Mouse (Mus musculus) heart, embryonic 14.5 days (tissue): ENCODE data around the gene Phactr1. TPM values are rescaled to one million over a fixed set of nuclear protein-coding genes. Genes with fewer than 3 reads are reported as not detected.

Experiments
- ATAC-seq: fragments of 200-750 bp; cut with Nextera tagmentation; 2 replicates; pipeline ENCODE4 v1.8.0; 2017; ENCODE audit warnings: low read depth, moderate TSS enrichment; ENCODE audit not compliant: insufficient number of reproducible peaks, insufficient read depth, low FRiP score
- H3K27ac ChIP-seq, 2 experiments: fragments of 200-500 bp in 1 of 2; fragments of 300-500 bp in 1 of 2; sonication (generic) in 1 of 2; replicated peaks in 1 of 2; 2 replicates each; pipeline ENCODE4 v1.5.1; 2012 to 2014; ENCODE audit warnings: low read depth in 2 of 2, low read length in 2 of 2, control low read depth in 1 of 2, mild to moderate bottlenecking in 1 of 2, mixed read lengths in 1 of 2; ENCODE audit not compliant: control insufficient read depth in 1 of 2, insufficient read depth in 1 of 2
- H3K27me3 ChIP-seq: fragments of 300-500 bp; sonication (generic); 2 replicates; pipeline ENCODE4 v1.6.1; 2014; ENCODE audit warnings: mild to moderate bottlenecking, low read length, control low read depth; ENCODE audit not compliant: control insufficient read depth, insufficient read depth
- H3K36me3 ChIP-seq: fragments of 300-500 bp; sonication (generic); 2 replicates; pipeline ENCODE4 v1.6.1; 2014; ENCODE audit warnings: mild to moderate bottlenecking, control low read depth, low read length, mixed read lengths; ENCODE audit not compliant: control insufficient read depth, insufficient read depth
- H3K4me1 ChIP-seq, 2 experiments: fragments of 200-500 bp in 1 of 2; fragments of 300-500 bp in 1 of 2; sonication (generic) in 1 of 2; 2 replicates each; pipeline ENCODE4 v1.6.1; 2012 to 2014; ENCODE audit warnings: low read length in 2 of 2, control low read depth in 1 of 2, mixed read lengths in 1 of 2; ENCODE audit not compliant: control insufficient read depth in 2 of 2, insufficient read depth in 2 of 2
- H3K4me2 ChIP-seq: fragments of 300-500 bp; sonication (generic); 2 replicates; pipeline ENCODE4 v1.6.1; 2014; ENCODE audit warnings: mild to moderate bottlenecking, low read length
- H3K4me3 ChIP-seq, 2 experiments: fragments of 200-500 bp in 1 of 2; fragments of 300-500 bp in 1 of 2; sonication (generic) in 1 of 2; 2 replicates each; pipeline ENCODE4 v1.5.1; 2012 to 2014; ENCODE audit warnings: low read length in 2 of 2, mild to moderate bottlenecking in 2 of 2, control low read depth in 1 of 2, low read depth in 1 of 2, moderate library complexity in 1 of 2; ENCODE audit not compliant: control insufficient read depth in 1 of 2, insufficient read depth in 1 of 2
- H3K9ac ChIP-seq: fragments of 300-500 bp; sonication (generic); 2 replicates; pipeline ENCODE4 v1.6.1; 2014; ENCODE audit warnings: mild to moderate bottlenecking, low read length
- H3K9me3 ChIP-seq: fragments of 300-500 bp; sonication (generic); 2 replicates; pipeline ENCODE4 v1.6.1; 2016; ENCODE audit warnings: low read length, control low read depth; ENCODE audit not compliant: control insufficient read depth
- WGBS: fragments of 180-500 bp; shearing (Covaris S2); extraction: QIAGEN DNeasy Blood & Tissue Kit; methylation state at CpG from one replicate; pipeline ENCODE4 v1.1.7; 2014; 5-methylcytosine and 5-hydroxymethylcytosine counted together
- polyA plus RNA-seq: library from polyadenylated mRNA; unstranded; fragments of >200 nt; fragmentation: Nextera tagmentation; extraction: Ambion mirVana; gene quantifications from 2 replicates; pipeline ENCODE4 v1.2.1, GENCODE M21; 2014

Phactr1 gene
- polyA plus RNA-seq, 1 experiment from 2014 or later, result 8.9 TPM

DNA sequence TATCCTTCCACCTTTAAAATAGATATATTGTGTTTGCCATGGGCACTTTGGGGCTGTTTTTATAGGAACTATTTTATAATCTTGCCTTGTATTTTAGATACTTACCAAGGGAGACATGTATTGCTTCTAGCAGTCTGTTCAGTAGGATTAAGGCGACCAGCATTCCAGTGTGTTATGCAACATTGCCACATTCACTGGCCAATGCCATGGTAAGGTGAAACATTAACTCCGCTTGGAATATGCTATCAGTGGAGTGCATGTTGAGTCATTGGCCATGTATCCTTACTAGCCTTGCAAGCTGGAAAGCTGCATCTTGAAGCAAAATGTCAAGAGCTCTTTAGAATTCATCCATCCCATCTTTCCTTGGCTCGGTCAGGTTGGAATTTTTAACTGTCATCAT, 43.6 kb downstream of the Phactr1 start:
- H3K4me3 ChIP-seq, result no peak overlapping the region
- no peak for ATAC-seq
- H3K27ac ChIP-seq, result no peak overlapping the region
- H3K4me2 ChIP-seq, result no peak overlapping the region
- no peak overlapping the region for H3K9ac ChIP-seq
- no peaks in the 10 kb centered on the region for H3K9me3 ChIP-seq
- WGBS, result 82% methylated on average over 3 of the region's 3 CpGs
- no peaks in the 10 kb centered on the region for H3K27me3 ChIP-seq
- H3K36me3 ChIP-seq, result no peaks in the 10 kb centered on the region
- no peaks in the 10 kb centered on the region for H3K4me1 ChIP-seq

- WGBS, result 56% methylated on average over 7 of the region's 7 CpGs
- H3K36me3 ChIP-seq, result no peaks in the 10 kb centered on the region
- H3K4me3 ChIP-seq, result no peak overlapping the region
- H3K9me3 ChIP-seq, result no peaks in the 10 kb centered on the region
- no peak for ATAC-seq
- no peak overlapping the region for H3K9ac ChIP-seq
- no peaks in the 10 kb centered on the region for H3K4me1 ChIP-seq
- no peaks in the 10 kb centered on the region for H3K27me3 ChIP-seq
- H3K4me2 ChIP-seq, result no peak overlapping the region
- H3K27ac ChIP-seq, result no peak overlapping the region
These were observed 45.3 kb downstream of the Phactr1 start for GRCm38 (mm10) chr13:42725709-42726231.

DNA sequence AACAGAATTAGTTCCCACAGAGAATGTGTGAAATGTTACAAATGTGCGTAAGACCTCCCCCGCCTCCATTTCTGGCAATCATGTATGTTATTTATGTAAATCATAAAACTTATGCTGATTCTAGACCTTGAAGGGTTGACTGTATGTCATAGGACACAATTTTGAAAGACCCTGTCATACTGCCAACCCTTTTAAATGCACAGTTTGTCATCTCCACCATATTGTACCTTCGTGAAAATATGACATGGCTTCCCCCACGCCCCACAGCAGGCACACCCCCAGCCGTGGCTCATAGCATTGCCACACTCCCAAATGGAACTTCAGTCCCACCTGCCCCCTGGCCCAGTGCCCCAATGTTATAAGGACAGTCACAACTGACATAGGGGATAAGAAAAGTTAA, 57.1 kb downstream of the Phactr1 start:
- Histone ChIP-seq H3K4me2 (no peak overlapping the region), H3K27me3 (no peaks in the 10 kb centered on the region), H3K4me3 (no peak overlapping the region), H3K4me1 (no peaks in the 10 kb centered on the region), H3K27ac (no peak overlapping the region), H3K36me3 (no peaks in the 10 kb centered on the region), H3K9ac (no peak overlapping the region), H3K9me3 (no peaks in the 10 kb centered on the region)
- no peak for ATAC-seq
- WGBS, result 85% methylated on average over 5 of the region's 5 CpGs

DNA sequence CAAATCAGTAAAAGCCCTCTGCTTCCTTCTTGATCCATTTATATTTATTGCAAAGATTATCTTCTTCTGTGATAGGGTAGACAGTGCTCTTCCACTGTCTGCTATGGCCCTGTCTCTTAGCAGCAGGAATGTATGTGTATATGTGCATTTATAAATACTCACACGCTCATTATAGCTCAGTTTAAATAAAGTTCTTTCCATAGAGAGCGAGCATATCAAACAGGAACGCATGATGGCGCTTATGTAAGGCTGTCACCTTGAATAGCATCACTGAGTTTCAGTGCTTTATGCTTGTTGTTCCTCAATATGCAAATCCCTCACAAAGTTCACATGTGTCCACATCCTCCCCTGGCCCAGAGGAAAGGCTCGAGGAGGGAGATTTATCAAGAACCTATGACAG, 57.7 kb downstream of the Phactr1 start:
- no peaks in the 10 kb centered on the region for H3K9me3 ChIP-seq
- no peaks in the 10 kb centered on the region for H3K36me3 ChIP-seq
- H3K4me3 ChIP-seq, result no peak overlapping the region
- ATAC-seq, result no peak
- no peak overlapping the region for H3K4me2 ChIP-seq
- no peak overlapping the region for H3K9ac ChIP-seq
- H3K27ac ChIP-seq, result no peak overlapping the region
- WGBS, result 77% methylated on average over 5 of the region's 5 CpGs
- H3K4me1 ChIP-seq, result no peaks in the 10 kb centered on the region
- H3K27me3 ChIP-seq, result no peaks in the 10 kb centered on the region

- no peak for ATAC-seq
- H3K36me3 ChIP-seq, result no peaks in the 10 kb centered on the region
These were observed 61.8 kb downstream of the Phactr1 start for GRCm38 (mm10) chr13:42742226-42742625.

DNA sequence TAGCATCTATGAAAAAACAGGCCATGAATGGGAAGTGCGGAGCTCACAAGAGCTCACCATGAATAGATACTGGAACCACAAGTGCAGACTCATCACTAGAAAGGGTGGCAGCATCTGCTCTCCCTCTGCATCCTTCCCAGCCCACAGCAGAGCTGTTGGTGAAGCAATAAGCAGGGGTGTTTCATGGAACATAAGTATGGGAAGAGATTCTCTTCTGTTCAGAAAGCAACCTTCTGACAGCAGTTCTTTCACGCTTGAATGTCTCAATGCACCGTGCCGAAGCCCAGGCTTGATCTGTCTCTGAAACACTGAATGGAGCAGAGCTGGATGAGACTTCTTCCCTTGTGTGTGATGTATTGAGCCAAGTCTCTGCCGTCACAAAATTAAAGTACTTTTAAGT, 64.0 kb downstream of the Phactr1 start:
- H3K9ac ChIP-seq, result no peak overlapping the region
- no peaks in the 10 kb centered on the region for H3K9me3 ChIP-seq
- H3K4me2 ChIP-seq, result no peak overlapping the region
- H3K27ac ChIP-seq, result no peak overlapping the region
- ATAC-seq, result no peak
- H3K4me1 ChIP-seq, result peaks cover 0 to 2% of the 10 kb centered on the region in 2 experiments; a peak in 1 of 4 replicates
- no peaks in the 10 kb centered on the region for H3K27me3 ChIP-seq
- WGBS, result 86% methylated on average over 5 of the region's 5 CpGs
- H3K36me3 ChIP-seq, result no peaks in the 10 kb centered on the region
- no peak overlapping the region for H3K4me3 ChIP-seq

More at GRCm38 (mm10) chr13:42742226-42742625, 61.8 kb downstream of the Phactr1 start:
- no peak overlapping the region for H3K27ac ChIP-seq
- H3K4me2 ChIP-seq, result no peak overlapping the region
- H3K9ac ChIP-seq, result no peak overlapping the region
- no peaks in the 10 kb centered on the region for H3K4me1 ChIP-seq
- no peaks in the 10 kb centered on the region for H3K9me3 ChIP-seq
- H3K27me3 ChIP-seq, result no peaks in the 10 kb centered on the region
- H3K4me3 ChIP-seq, result no peak overlapping the region

DNA sequence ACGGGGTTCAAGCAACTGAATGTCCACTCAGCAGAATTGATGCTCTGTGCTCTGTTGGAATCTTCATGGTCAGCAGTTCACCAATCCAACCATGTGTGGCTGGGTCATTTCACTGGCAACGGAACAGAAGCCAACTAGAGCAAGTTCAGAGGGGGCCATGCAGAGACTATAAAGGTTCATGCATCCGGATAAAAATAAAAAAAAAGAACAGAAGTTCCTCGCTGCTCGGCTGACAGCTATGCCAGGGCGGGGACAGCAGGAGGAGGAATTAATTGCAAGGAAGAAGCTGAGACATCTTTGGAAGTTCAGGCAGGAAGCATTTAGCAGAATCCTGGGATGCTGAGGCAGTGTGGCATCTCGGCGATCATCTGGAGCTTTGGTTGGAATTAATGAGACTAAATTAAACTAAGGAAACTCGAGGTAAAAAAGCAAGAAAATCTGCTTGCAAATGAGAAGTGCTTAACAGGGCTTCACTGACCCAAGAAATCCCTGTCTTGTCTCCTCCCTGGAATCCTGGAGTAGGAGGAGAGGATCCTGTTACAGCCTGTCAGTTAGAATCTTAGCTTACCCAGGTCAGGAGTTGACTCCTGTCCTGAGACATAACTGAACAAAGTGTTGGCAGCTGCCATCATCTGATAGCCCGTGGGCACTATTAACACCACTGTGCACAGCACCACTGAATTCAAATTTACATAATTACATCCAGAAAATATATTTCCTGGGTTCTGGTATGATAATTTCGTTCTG, 77.4 kb downstream of the Phactr1 start:
- H3K4me2 ChIP-seq, result no peak overlapping the region
- no peak overlapping the region for H3K27ac ChIP-seq
- H3K9ac ChIP-seq, result no peak overlapping the region
- peaks cover 2 to 3% of the 10 kb centered on the region in 2 experiments; a peak in 2 of 4 replicates for H3K4me1 ChIP-seq
- no peaks in the 10 kb centered on the region for H3K36me3 ChIP-seq
- no peak overlapping the region for H3K4me3 ChIP-seq
- no peaks in the 10 kb centered on the region for H3K27me3 ChIP-seq
- WGBS, result 48% methylated on average over 11 of the region's 11 CpGs
- ATAC-seq, result no peak
- no peaks in the 10 kb centered on the region for H3K9me3 ChIP-seq

GRCm38 (mm10) chr13:42759170-42759569, 78.7 kb downstream of the Phactr1 start:
- Histone ChIP-seq H3K27me3 (no peaks in the 10 kb centered on the region), H3K4me2 (no peak overlapping the region), H3K27ac (no peak overlapping the region), H3K4me1 (peaks cover 2 to 3% of the 10 kb centered on the region in 2 experiments; a peak in 2 of 4 replicates), H3K9me3 (0 out of 2 replicates have a peak, but pooled peaks cover 3% of the 10 kb centered on the region), H3K9ac (no peak overlapping the region), H3K36me3 (no peaks in the 10 kb centered on the region), H3K4me3 (no peak overlapping the region)
- no peak for ATAC-seq
- 50% methylated on average over 5 of the region's 5 CpGs for WGBS
